Mouse (Mus musculus): ENCODE data around the gene Arhgap27.
"Not testable (repeated sequence)": the region's sequence is repeated elsewhere in the genome, so short reads cannot be mapped to it uniquely, and the experiment has no call there.

Gene Arhgap27

GRCm38 (mm10) chr11:103292152-103292889 is 71.2 kb downstream of the Arhgap27 start:
- no peak for DNase-seq

- not testable (repeated sequence) for DNase-seq
These were observed 72.7 kb downstream of the Arhgap27 start for GRCm38 (mm10) chr11:103290841-103291240.

- no peak for DNase-seq
These were observed 75.1 kb downstream of the Arhgap27 start for GRCm38 (mm10) chr11:103288291-103288963.

- no peak for DNase-seq
These were observed 76.6 kb downstream of the Arhgap27 start for GRCm38 (mm10) chr11:103286910-103287309.

DNA sequence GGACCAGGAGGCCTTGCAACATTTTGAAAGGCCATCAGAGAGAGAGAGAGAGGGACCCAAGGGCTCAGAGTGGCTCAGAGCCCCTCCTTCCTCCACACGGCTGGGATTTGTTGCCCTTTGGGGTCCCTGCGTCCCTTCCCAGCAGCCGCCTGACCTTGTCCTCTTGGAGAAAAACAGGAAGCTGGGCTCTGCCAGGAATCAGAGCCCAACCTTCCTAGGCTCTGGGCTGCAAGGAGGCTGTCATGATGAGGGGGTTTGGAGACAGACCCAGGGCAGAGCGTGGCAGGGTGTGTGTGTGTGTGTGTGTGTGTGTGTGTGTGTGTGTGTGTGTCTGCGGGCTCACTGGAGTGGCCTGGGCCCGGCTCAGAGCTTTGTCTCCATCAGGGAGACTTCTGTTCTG is 77.5 kb downstream of the Arhgap27 start:
- no peak for DNase-seq

GRCm38 (mm10) chr11:103285276-103285675 is 78.2 kb downstream of the Arhgap27 start:
- no peak for DNase-seq

GRCm38 (mm10) chr11:103281784-103282183 is 81.7 kb downstream of the Arhgap27 start:
- DNase-seq, result no peak

All from B cell, adult 2 months (primary cell).